ENCODE assay signal across 24 mouse cellular contexts in genomic region chr9:108395427-108395826, GRCm38 (mm10). TPM values are rescaled to one million over a fixed set of nuclear protein-coding genes. Genes with fewer than 3 reads are reported as not detected.
A peak's percentile ranks its signal among the peaks of the same experiment; 100 is the strongest.
DNase-seq lines count a peak whose midpoint lies in the region; ATAC-seq and TF ChIP-seq lines count a peak whose summit lies in the region.
"Had no signal": no experiment of that assay in that cellular context is flagged by ENCODE, and none has a peak within 500 bp of the region (broad histone marks: within the 10 kb centered on the region; RNA-seq: fewer than 3 reads in every experiment).

No protein-coding gene starts in this region.

- ATAC-seq in erythroblast, adult 5-6 weeks (replicated peaks; ENCODE audit: low FRiP score, poor library complexity, severe bottlenecking) = no peak
- ATAC-seq: forebrain, embryonic 14.5 days; forebrain, embryonic 16.5 days had no signal

- peak overlapping the region; percentile 47; the same call in 1 of the 2 replicates for H3K4me3 ChIP-seq in testis, adult 2 months (ENCODE audit: control insufficient read depth, low read depth, low read length)
- no peak overlapping the region for H3K4me3 ChIP-seq in ES-E14 (ENCODE audit: insufficient read depth in 1 of 2, low read depth in 1 of 2, low read length in 2 of 2, poor library complexity in 1 of 2, severe bottlenecking in 1 of 2)
- H3K4me3 ChIP-seq: embryonic facial prominence, embryonic 10.5 days; embryonic facial prominence, embryonic 12.5 days; erythroblast, embryonic 14.5 days; forebrain, embryonic 10.5 days; forebrain, embryonic 12.5 days had no signal

- no peak for TF ChIP-seq POLR2A in testis, adult 2 months (IDR thresholded peaks at IDR 0.05; ENCODE audit: control insufficient read depth, low read depth, low read length)

- no peak for TF ChIP-seq CTCF in testis, adult 2 months (IDR thresholded peaks at IDR 0.05; ENCODE audit: control insufficient read depth, insufficient read depth, insufficient replicate concordance, low read depth, low read length)

- H3K9me3 ChIP-seq in ES-E14 (ENCODE audit: control insufficient read depth, insufficient read depth, low read depth, low read length) = no peaks in the 10 kb centered on the region
- H3K9me3 ChIP-seq: embryonic facial prominence, embryonic 10.5 days; embryonic facial prominence, embryonic 12.5 days; forebrain, embryonic 10.5 days; forebrain, embryonic 12.5 days had no signal

- peaks cover 11% of the 10 kb centered on the region for H3K4me1 ChIP-seq in testis, adult 2 months (ENCODE audit: control insufficient read depth, insufficient read depth, low read length)
- peaks cover 2 to 8% of the 10 kb centered on the region in 2 experiments; a peak in 3 of 4 replicates for H3K4me1 ChIP-seq in ES-E14 (ENCODE audit: control insufficient read depth in 2 of 2, insufficient read depth in 2 of 2, low read length in 2 of 2, poor library complexity in 1 of 2)
- H3K4me1 ChIP-seq: embryonic facial prominence, embryonic 12.5 days; forebrain, embryonic 12.5 days had no signal

- in situ Hi-C loops in ES-E14 (cut with MboI; ENCODE audit: low sequenced_read_pairs in 2 of 2, unreplicated experiment in 2 of 2) = no loop called here

- DNase-seq in testis, postnatal 14 days (ENCODE audit: low spot score) = no peak
- DNase-seq in ES-E14 (ENCODE audit: low read depth, low spot score) = no peak
- DNase-seq in Muller cell, postnatal 12 days (ENCODE audit: inconsistent ontology term) = no peak
- DNase-seq: adrenal gland, adult 2 months; adrenal gland, postnatal 10 days; adrenal gland, postnatal 36 days; cerebellum, adult 11-12 months; cerebellum, adult 2 months; cerebellum, adult 9-10 months; cerebellum, postnatal 10 days; cerebellum, postnatal 25 days had no signal

- H3K27ac ChIP-seq in testis, adult 2 months (ENCODE audit: control insufficient read depth, insufficient read depth, low read depth, low read length) = no peak overlapping the region; the same call in 1 of the 2 replicates
- H3K27ac ChIP-seq in ES-E14 (ENCODE audit: insufficient read depth, low read depth, low read length, poor library complexity, severe bottlenecking) = no peak overlapping the region
- H3K27ac ChIP-seq: embryonic facial prominence, embryonic 10.5 days; embryonic facial prominence, embryonic 12.5 days; forebrain, embryonic 10.5 days; forebrain, embryonic 12.5 days had no signal

- no peaks in the 10 kb centered on the region for H3K27me3 ChIP-seq in testis, adult 2 months (ENCODE audit: control insufficient read depth, insufficient read depth, low read length)
- H3K27me3 ChIP-seq: embryonic facial prominence, embryonic 12.5 days; forebrain, embryonic 12.5 days had no signal

- H3K9ac ChIP-seq in ES-E14 (ENCODE audit: insufficient read depth, low read depth, low read length, poor library complexity, severe bottlenecking) = no peak overlapping the region
- H3K9ac ChIP-seq: embryonic facial prominence, embryonic 12.5 days; forebrain, embryonic 12.5 days had no signal

- H3K36me3 ChIP-seq in testis, adult 2 months (ENCODE audit: control insufficient read depth, insufficient read depth, low read length) = peaks cover 9% of the 10 kb centered on the region
- H3K36me3 ChIP-seq in ES-E14 (ENCODE audit: control insufficient read depth, insufficient read depth, low read length, poor library complexity, severe bottlenecking) = no peaks in the 10 kb centered on the region; the same call in 1 of the 2 replicates

TF ChIP-seq in ES-E14, 5 proteins besides CTCF, POLR2A, EP300 and RAD21:
- TF ChIP-seq ZNF384 (IDR thresholded peaks at IDR 0.05; ENCODE audit: low read depth, low read length) = peak; percentile 47; the same call in 1 of the 2 replicates
- TF ChIP-seq MAFK (IDR thresholded peaks at IDR 0.05; ENCODE audit: insufficient read depth, low read depth, low read length) = no peak

RNA-seq across cellular contexts. Expression of gene 1700102P08Rik, which starts 2.8 kb away (rescaled TPM):
- polyA plus RNA-seq in testis, adult 2 months (2012; rRNA removed) = 72.2 and 91.0 TPM in 2 replicates
- total RNA-seq in ES-E14 (2012; rRNA removed) = 1.3 and 1.5 TPM in 2 replicates
- 7.3 and 8.6 TPM in 2 replicates for total RNA-seq in erythroblast, adult 5-6 weeks (2015; ENCODE audit: low replicate concordance)
- 10.5 and 11.6 TPM in 2 replicates for total RNA-seq in erythroblast, adult 5-6 weeks (2017; ENCODE audit: low replicate concordance)

RNA-seq across cellular contexts. Expression of gene Ccdc36, which starts 32.9 kb away (rescaled TPM):
- polyA plus RNA-seq in testis, adult 2 months (2012; rRNA removed) = 5.3 and 5.8 TPM in 2 replicates
- total RNA-seq in ES-E14 (2012; rRNA removed) = 1.4 and 1.7 TPM in 2 replicates
- total RNA-seq in erythroblast, adult 5-6 weeks (2015; ENCODE audit: low replicate concordance) = not detected in 2 replicates
- not detected in 2 replicates for total RNA-seq in erythroblast, adult 5-6 weeks (2017; ENCODE audit: low replicate concordance)
- total RNA-seq: adrenal gland, adult 2 months; adrenal gland, postnatal 10 days; adrenal gland, postnatal 36 days had no signal
- polyA plus RNA-seq: adrenal gland, adult 2 months; C2C12; erythroblast, embryonic 14.5 days had no signal

RNA-seq across cellular contexts. Expression of gene BC048562, which starts 40.9 kb away (rescaled TPM):
- polyA plus RNA-seq in testis, adult 2 months (2012; rRNA removed) = 91.8 and 100 TPM in 2 replicates
- not detected in 2 replicates for total RNA-seq in ES-E14 (2012; rRNA removed)
- total RNA-seq in erythroblast, adult 5-6 weeks (2015; ENCODE audit: low replicate concordance) = not detected in 2 replicates
- not detected in 2 replicates for total RNA-seq in erythroblast, adult 5-6 weeks (2017; ENCODE audit: low replicate concordance)
- total RNA-seq: adrenal gland, adult 2 months; adrenal gland, postnatal 10 days; adrenal gland, postnatal 36 days had no signal
- polyA plus RNA-seq: adrenal gland, adult 2 months; C2C12; cerebellum, adult 2 months; cortical plate, adult 2 months; embryonic facial prominence, embryonic 10.5 days; embryonic facial prominence, embryonic 12.5 days; embryonic facial prominence, embryonic 14.5 days; erythroblast, embryonic 14.5 days; forebrain, embryonic 10.5 days; forebrain, embryonic 12.5 days; forebrain, embryonic 14.5 days; forebrain, embryonic 16.5 days; frontal cortex, adult 2 months had no signal

RNA-seq across cellular contexts. Expression of gene Usp4, which starts 47.8 kb away (rescaled TPM):
- 115 and 116 TPM in 2 replicates for polyA plus RNA-seq in testis, adult 2 months (2012; rRNA removed)
- total RNA-seq in ES-E14 (2012; rRNA removed) = 64.2 and 69.1 TPM in 2 replicates
- 158 and 217 TPM in 2 replicates for total RNA-seq in erythroblast, adult 5-6 weeks (2015; ENCODE audit: low replicate concordance)
- total RNA-seq in erythroblast, adult 5-6 weeks (2017; ENCODE audit: low replicate concordance) = 141 and 164 TPM in 2 replicates

RNA-seq across cellular contexts. Expression of gene Gpx1, which starts 56.7 kb away (rescaled TPM):
- 64.0 and 88.9 TPM in 2 replicates for polyA plus RNA-seq in testis, adult 2 months (2012; rRNA removed)
- 797 and 939 TPM in 2 replicates for total RNA-seq in ES-E14 (2012; rRNA removed)
- total RNA-seq in erythroblast, adult 5-6 weeks (2015; ENCODE audit: low replicate concordance) = 5,168 and 5,395 TPM in 2 replicates
- 4,534 and 5,176 TPM in 2 replicates for total RNA-seq in erythroblast, adult 5-6 weeks (2017; ENCODE audit: low replicate concordance)
